Mouse (Mus musculus): ENCODE measurements around the gene Tmem126b.

The Tmem126b gene

GRCm38 (mm10) chr7:90475793-90476312, at the start of gene Tmem126b:
Gene Tmem126b (minus strand): TSS chr7:90476001.
- DNase-seq, result peak; percentile 98

GRCm38 (mm10) chr7:90512293-90512692, 36.5 kb upstream of the Tmem126b start:
- no peak for DNase-seq

- no peak for DNase-seq
These were observed 32.3 kb upstream of the Tmem126b start for GRCm38 (mm10) chr7:90508124-90508523.

- no peak for DNase-seq
These were observed 6.8 kb upstream of the Tmem126b start for GRCm38 (mm10) chr7:90482607-90483006.

GRCm38 (mm10) chr7:90476313-90477245, 778 bp upstream of the Tmem126b start, which contains the start of gene Dlg2:
Gene Dlg2 (plus strand): TSS chr7:90476672.
- DNase-seq, result peak; percentile 51

GRCm38 (mm10) chr7:90473511-90473910, 2.3 kb downstream of the Tmem126b start:
- DNase-seq, result no peak

GRCm38 (mm10) chr7:90461441-90461840, 14.4 kb downstream of the Tmem126b start:
- DNase-seq, result no peak

- DNase-seq, result peak; percentile 23
These were observed 14.9 kb downstream of the Tmem126b start for GRCm38 (mm10) chr7:90460930-90461329.

- no peak for DNase-seq
These were observed 15.5 kb downstream of the Tmem126b start for GRCm38 (mm10) chr7:90460330-90460729.

GRCm38 (mm10) chr7:90457517-90457916, 18.3 kb downstream of the Tmem126b start:
- DNase-seq, result no peak

GRCm38 (mm10) chr7:90456845-90457468, 18.8 kb downstream of the Tmem126b start, which contains the start of gene Tmem126a:
Gene Tmem126a (minus strand): TSS chr7:90457229.
- DNase-seq, result peak; percentile 79

- DNase-seq, result no peak
These were observed 19.5 kb downstream of the Tmem126b start for GRCm38 (mm10) chr7:90456149-90456844.

- no peak for DNase-seq
These were observed 31.6 kb downstream of the Tmem126b start for GRCm38 (mm10) chr7:90444206-90444605.

GRCm38 (mm10) chr7:90443101-90444091, 32.4 kb downstream of the Tmem126b start:
- peak; percentile 72 for DNase-seq

- DNase-seq, result peak; percentile 94
These were observed 33.2 kb downstream of the Tmem126b start, which contains the start of gene Crebzf for GRCm38 (mm10) chr7:90442518-90443080. Gene Crebzf (plus strand): TSS chr7:90442729.

GRCm38 (mm10) chr7:90442070-90442469, 33.7 kb downstream of the Tmem126b start:
- no peak for DNase-seq

- no peak for DNase-seq
These were observed 35.8 kb downstream of the Tmem126b start for GRCm38 (mm10) chr7:90440044-90440443.

- DNase-seq, result no peak
These were observed 43.6 kb downstream of the Tmem126b start for GRCm38 (mm10) chr7:90432221-90432620.

GRCm38 (mm10) chr7:90427006-90427405, 48.8 kb downstream of the Tmem126b start:
- no peak for DNase-seq

- DNase-seq, result peak; percentile 68
These were observed 49.5 kb downstream of the Tmem126b start, which contains the start of gene Ccdc89 for GRCm38 (mm10) chr7:90426020-90427001. Gene Ccdc89 (plus strand): TSS chr7:90426577.
